ENCODE assay signal across 30 mouse cellular contexts in genomic region chr19:43646852-43647251, GRCm38 (mm10). TPM values are rescaled to one million over a fixed set of nuclear protein-coding genes. Genes with fewer than 3 reads are reported as not detected.
DNase-seq lines count a peak whose midpoint lies in the region; ATAC-seq and TF ChIP-seq lines count a peak whose summit lies in the region.
"Had no signal": no experiment of that assay in that cellular context is flagged by ENCODE, and none has a peak within 500 bp of the region (broad histone marks: within the 10 kb centered on the region; RNA-seq: fewer than 3 reads in every experiment).

No protein-coding gene starts in this region.

- TF ChIP-seq EP300 in stomach, postnatal 0 days (optimal IDR thresholded peaks at IDR 0.05): no peak

- WGBS in intestine, embryonic 14.5 days: 28% methylated on average over 7 of the region's 7 CpGs
- 49% methylated on average over 7 of the region's 7 CpGs for WGBS in intestine, postnatal 0 days
- WGBS in spleen, adult 2 months: 49% methylated on average over 7 of the region's 7 CpGs
- 28% methylated on average over 7 of the region's 7 CpGs for WGBS in stomach, postnatal 0 days

- no peak for DNase-seq in intestine, embryonic 14.5 days (ENCODE audit: low spot score)
- DNase-seq in spleen, adult 2 months (ENCODE audit: low read depth in 1 of 2, low spot score in 2 of 2): no peak
- DNase-seq in spleen, adult 12 weeks (ENCODE audit: low spot score): no peak
- DNase-seq in stomach, postnatal 0 days (ENCODE audit: low spot score): no peak
- no peak for DNase-seq in natural killer cell, adult 2 months (ENCODE audit: low spot score in 2 of 2)
- no peak for DNase-seq in frontal cortex, postnatal 10 days (ENCODE audit: low spot score in 2 of 2)
- DNase-seq: adrenal gland, adult 2 months; adrenal gland, postnatal 25 days; cerebellum, adult 11 months; cerebellum, adult 2 months; cerebellum, adult 9-11 months; cerebellum, postnatal 25 days; forebrain, postnatal 0 days; gastrocnemius, postnatal 25 days; heart, adult 2 months had no signal

- H3K9me3 ChIP-seq in intestine, embryonic 14.5 days (ENCODE audit: control insufficient read depth, low read length): no peaks in the 10 kb centered on the region
- H3K9me3 ChIP-seq in intestine, postnatal 0 days (ENCODE audit: control insufficient read depth): no peaks in the 10 kb centered on the region
- H3K9me3 ChIP-seq in stomach, postnatal 0 days (ENCODE audit: control insufficient read depth, low read length): no peaks in the 10 kb centered on the region
- H3K9me3 ChIP-seq: embryonic facial prominence, embryonic 12.5 days; embryonic facial prominence, embryonic 15.5 days; G1E; hindbrain, embryonic 12.5 days had no signal

- H3K36me3 ChIP-seq in intestine, embryonic 14.5 days (ENCODE audit: control insufficient read depth, insufficient read depth, low read length): no peaks in the 10 kb centered on the region
- no peaks in the 10 kb centered on the region for H3K36me3 ChIP-seq in intestine, postnatal 0 days (ENCODE audit: control insufficient read depth, insufficient read depth)
- no peaks in the 10 kb centered on the region for H3K36me3 ChIP-seq in spleen, adult 2 months (ENCODE audit: control insufficient read depth, insufficient read depth, low read length)
- H3K36me3 ChIP-seq in stomach, postnatal 0 days (ENCODE audit: control insufficient read depth, insufficient read depth, low read length): no peaks in the 10 kb centered on the region
- H3K36me3 ChIP-seq: embryonic facial prominence, embryonic 12.5 days; embryonic facial prominence, embryonic 15.5 days; G1E; hindbrain, embryonic 12.5 days had no signal

- no peak overlapping the region for H3K4me2 ChIP-seq in intestine, embryonic 14.5 days (ENCODE audit: low read length)
- H3K4me2 ChIP-seq in intestine, postnatal 0 days (replicated peaks; ENCODE audit: low read depth): no peak overlapping the region
- H3K4me2 ChIP-seq in stomach, postnatal 0 days (replicated peaks; ENCODE audit: low read depth): no peak overlapping the region
- H3K4me2 ChIP-seq: embryonic facial prominence, embryonic 12.5 days; embryonic facial prominence, embryonic 15.5 days; heart, embryonic 11.5 days; hindbrain, embryonic 12.5 days had no signal

- no peaks in the 10 kb centered on the region for H3K27me3 ChIP-seq in intestine, embryonic 14.5 days (replicated peaks; ENCODE audit: control insufficient read depth, insufficient read depth, low read length)
- H3K27me3 ChIP-seq in intestine, postnatal 0 days (replicated peaks; ENCODE audit: control insufficient read depth, insufficient read depth, low read length): 0 out of 2 replicates have a peak, but pooled peaks cover 4% of the 10 kb centered on the region
- no peaks in the 10 kb centered on the region for H3K27me3 ChIP-seq in spleen, adult 2 months (ENCODE audit: control insufficient read depth, insufficient read depth, low read length)
- H3K27me3 ChIP-seq in stomach, postnatal 0 days (ENCODE audit: control insufficient read depth, insufficient read depth, low read length): no peaks in the 10 kb centered on the region
- H3K27me3 ChIP-seq: CH12.LX; embryonic facial prominence, embryonic 15.5 days; hindbrain, embryonic 12.5 days; Patski had no signal

- no peak for TF ChIP-seq CTCF in intestine, postnatal 0 days (IDR thresholded peaks at IDR 0.05; ENCODE audit: low read depth)
- TF ChIP-seq CTCF in spleen, adult 2 months (IDR thresholded peaks at IDR 0.05; ENCODE audit: extremely low read depth, insufficient read depth, insufficient read length, insufficient replicate concordance): no peak
- TF ChIP-seq CTCF in stomach, postnatal 0 days (IDR thresholded peaks at IDR 0.05; ENCODE audit: low read depth): no peak

- peaks cover 27% of the 10 kb centered on the region for H3K4me1 ChIP-seq in intestine, embryonic 14.5 days (replicated peaks; ENCODE audit: control insufficient read depth, insufficient read depth, low read length)
- no peaks in the 10 kb centered on the region; the same call in 1 of the 2 replicates for H3K4me1 ChIP-seq in intestine, postnatal 0 days (replicated peaks; ENCODE audit: control insufficient read depth, insufficient read depth, low read length)
- H3K4me1 ChIP-seq in spleen, adult 2 months (ENCODE audit: control insufficient read depth, insufficient read depth, insufficient read length): peaks cover 33% of the 10 kb centered on the region; the same call in 1 of the 2 replicates
- H3K4me1 ChIP-seq in stomach, postnatal 0 days (replicated peaks; ENCODE audit: control insufficient read depth, insufficient read depth): no peaks in the 10 kb centered on the region; the same call in 1 of the 2 replicates
- H3K4me1 ChIP-seq: embryonic facial prominence, embryonic 12.5 days; hindbrain, embryonic 12.5 days had no signal

- H3K4me3 ChIP-seq in intestine, embryonic 14.5 days (ENCODE audit: low read depth, low read length): no peak overlapping the region
- no peak overlapping the region for H3K4me3 ChIP-seq in intestine, postnatal 0 days (ENCODE audit: low read depth, low read length)
- no peak overlapping the region for H3K4me3 ChIP-seq in spleen, adult 2 months (ENCODE audit: extremely low read depth, insufficient read depth, insufficient read length)
- H3K4me3 ChIP-seq in stomach, postnatal 0 days (ENCODE audit: low read depth, low read length): no peak overlapping the region
- H3K4me3 ChIP-seq: embryonic facial prominence, embryonic 12.5 days; embryonic facial prominence, embryonic 15.5 days; heart, adult 2 months; hindbrain, embryonic 12.5 days had no signal

- 0 out of 2 replicates have a peak overlapping the region, but pooled peaks have one; percentile 18 for H3K27ac ChIP-seq in intestine, embryonic 14.5 days (ENCODE audit: low read depth)
- H3K27ac ChIP-seq in intestine, postnatal 0 days (ENCODE audit: low read depth, low read length): no peak overlapping the region
- H3K27ac ChIP-seq in spleen, adult 2 months (ENCODE audit: insufficient read depth, low read length): peak overlapping the region; percentile 89
- no peak overlapping the region for H3K27ac ChIP-seq in stomach, postnatal 0 days (replicated peaks)
- H3K27ac ChIP-seq: embryonic facial prominence, embryonic 12.5 days; embryonic facial prominence, embryonic 15.5 days; heart, adult 2 months; hindbrain, embryonic 12.5 days had no signal

- H3K9ac ChIP-seq in intestine, embryonic 14.5 days (ENCODE audit: low read length): no peak overlapping the region
- no peak overlapping the region for H3K9ac ChIP-seq in intestine, postnatal 0 days (ENCODE audit: low read depth, low read length)
- H3K9ac ChIP-seq in stomach, postnatal 0 days (ENCODE audit: low read length): no peak overlapping the region
- H3K9ac ChIP-seq: embryonic facial prominence, embryonic 12.5 days; embryonic facial prominence, embryonic 15.5 days; forebrain, postnatal 0 days; hindbrain, embryonic 12.5 days had no signal

- ATAC-seq in intestine, embryonic 14.5 days (replicated peaks; ENCODE audit: low FRiP score, low TSS enrichment, low read depth): no peak
- no peak for ATAC-seq in intestine, postnatal 0 days
- ATAC-seq in monocyte, adult 5-6 weeks (replicated peaks; ENCODE audit: insufficient number of reproducible peaks, low FRiP score, low TSS enrichment, poor library complexity, severe bottlenecking): 0 out of 2 replicates have a peak, but pooled peaks have one; percentile 1
- peak; percentile 57; the same call in 1 of the 2 replicates for ATAC-seq in stomach, postnatal 0 days (ENCODE audit: low FRiP score, low TSS enrichment)
- ATAC-seq: forebrain, embryonic 14.5 days; forebrain, postnatal 0 days; hindbrain, embryonic 16.5 days; Patski had no signal

- no peak for TF ChIP-seq POLR2A in spleen, adult 2 months (IDR thresholded peaks at IDR 0.05; ENCODE audit: low read depth, low read length)

RNA-seq across cellular contexts. Expression of gene Slc25a28, which starts 27.8 kb away (rescaled TPM):
- polyA plus RNA-seq in intestine, embryonic 14.5 days (2014; fragmentation: Nextera tagmentation; extraction: Ambion mirVana): 18.6 and 21.4 TPM in 2 replicates
- polyA plus RNA-seq in intestine, postnatal 0 days (2015; fragmentation: Nextera tagmentation; extraction: Ambion mirVana): 20.6 and 20.7 TPM in 2 replicates
- 56.4 and 76.9 TPM in 2 replicates for polyA plus RNA-seq in spleen, adult 2 months (2012; rRNA removed)
- 68.7 to 103 TPM (median 101 TPM) in 3 replicates for total RNA-seq in monocyte, adult 5-6 weeks (2017)
- 9.6 and 11.4 TPM in 2 replicates for polyA plus RNA-seq in stomach, postnatal 0 days (2015; fragmentation: Nextera tagmentation; extraction: Ambion mirVana)

RNA-seq across cellular contexts. Expression of gene Nkx2-3, which starts 34.7 kb away (rescaled TPM):
- 82.3 and 83.9 TPM in 2 replicates for polyA plus RNA-seq in intestine, embryonic 14.5 days (2014; fragmentation: Nextera tagmentation; extraction: Ambion mirVana)
- 54.3 and 56.9 TPM in 2 replicates for polyA plus RNA-seq in intestine, postnatal 0 days (2015; fragmentation: Nextera tagmentation; extraction: Ambion mirVana)
- 7.4 and 11.6 TPM in 2 replicates for polyA plus RNA-seq in spleen, adult 2 months (2012; rRNA removed)
- not detected in 3 replicates for total RNA-seq in monocyte, adult 5-6 weeks (2017)
- 5.4 and 5.7 TPM in 2 replicates for polyA plus RNA-seq in stomach, postnatal 0 days (2015; fragmentation: Nextera tagmentation; extraction: Ambion mirVana)
- total RNA-seq: adrenal gland, adult 2 months; adrenal gland, postnatal 25 days; CH12.LX; gastrocnemius, adult 8-10 months; gastrocnemius, postnatal 25 days; heart, adult 2 months; heart, postnatal 25 days had no signal
- polyA plus RNA-seq: adrenal gland, adult 2 months; cerebellum, adult 2 months; G1E; heart, adult 2 months; heart, embryonic 11.5 days; heart, embryonic 14.5 days; heart, postnatal 0 days; hindbrain, embryonic 16.5 days had no signal

RNA-seq across cellular contexts. Expression of gene Entpd7, which starts 42.6 kb away (rescaled TPM):
- 15.5 and 16.5 TPM in 2 replicates for polyA plus RNA-seq in intestine, embryonic 14.5 days (2014; fragmentation: Nextera tagmentation; extraction: Ambion mirVana)
- polyA plus RNA-seq in intestine, postnatal 0 days (2015; fragmentation: Nextera tagmentation; extraction: Ambion mirVana): 61.5 and 65.2 TPM in 2 replicates
- 3.5 and 4.6 TPM in 2 replicates for polyA plus RNA-seq in spleen, adult 2 months (2012; rRNA removed)
- total RNA-seq in monocyte, adult 5-6 weeks (2017): 1.5 to 10.0 TPM (median 6.4 TPM) in 3 replicates
- polyA plus RNA-seq in stomach, postnatal 0 days (2015; fragmentation: Nextera tagmentation; extraction: Ambion mirVana): 7.4 and 8.1 TPM in 2 replicates

Comparison
In these comparisons a context has a peak if more than half of its experiments do, and no peak if none do; other contexts are left out.
1. H3K27ac ChIP-seq: peak in intestine, embryonic 14.5 days (single experiment) and spleen, adult 2 months (single experiment); none in intestine, postnatal 0 days (single experiment) and stomach, postnatal 0 days (single experiment).
2. ATAC-seq: peak in monocyte, adult 5-6 weeks (single experiment) and stomach, postnatal 0 days (single experiment); none in intestine, embryonic 14.5 days (single experiment) and intestine, postnatal 0 days (single experiment).